Mouse (Mus musculus) midbrain, embryonic 14.5 days (tissue): ENCODE measurements around the gene Frmd4a. TPM values are rescaled to one million over a fixed set of nuclear protein-coding genes. Genes with fewer than 3 reads are reported as not detected.

Experiments
- ATAC-seq: fragments of 200-750 bp; cut with Nextera tagmentation; 2 replicates; pipeline ENCODE4 v1.8.0; 2017; ENCODE audit warnings: moderate number of reproducible peaks, moderate library complexity; ENCODE audit not compliant: low FRiP score, low TSS enrichment
- DNase-seq: peaks from one replicate; pipeline ENCODE4 v3.0.0-alpha.2; 2015
- H3K27ac ChIP-seq: fragments of 300-500 bp; sonication (generic); replicated peaks from 2 replicates; pipeline ENCODE4 v1.5.1; 2014; ENCODE audit warnings: mild to moderate bottlenecking, low read depth, low read length, moderate library complexity
- H3K27me3 ChIP-seq: fragments of 300-500 bp; sonication (generic); 2 replicates; pipeline ENCODE4 v1.6.1; 2014; ENCODE audit warnings: low read length, control low read depth, mixed read lengths; ENCODE audit not compliant: control insufficient read depth, insufficient read depth
- H3K36me3 ChIP-seq: fragments of 300-500 bp; sonication (generic); 2 replicates; pipeline ENCODE4 v1.6.1; 2014; ENCODE audit warnings: low read length, control low read depth; ENCODE audit not compliant: control insufficient read depth, insufficient read depth
- H3K4me1 ChIP-seq: fragments of 300-500 bp; sonication (generic); 2 replicates; pipeline ENCODE4 v1.6.1; 2014; ENCODE audit warnings: mild to moderate bottlenecking, antibody characterized with exemption, low read length, control low read depth; ENCODE audit not compliant: control insufficient read depth, insufficient read depth
- H3K4me2 ChIP-seq: fragments of 300-500 bp; sonication (generic); 2 replicates; pipeline ENCODE4 v1.6.1; 2014; ENCODE audit warnings: mild to moderate bottlenecking, low read length, moderate library complexity
- H3K4me3 ChIP-seq: fragments of 300-500 bp; sonication (generic); replicated peaks from 2 replicates; pipeline ENCODE4 v1.5.1; 2014; ENCODE audit warnings: low read depth, low read length
- H3K9ac ChIP-seq: fragments of 300-500 bp; sonication (generic); replicated peaks from 2 replicates; pipeline ENCODE4 v1.6.1; 2014; ENCODE audit warnings: mild to moderate bottlenecking, low read length, moderate library complexity
- H3K9me3 ChIP-seq: fragments of 300-500 bp; sonication (generic); 2 replicates; pipeline ENCODE4 v1.6.1; 2016; ENCODE audit warnings: low read length, control low read depth, mixed read lengths; ENCODE audit not compliant: control insufficient read depth
- WGBS: fragments of 180-500 bp; shearing (Covaris S2); extraction: QIAGEN DNeasy Blood & Tissue Kit; methylation state at CpG from one replicate; pipeline ENCODE4 v1.1.7; 2014; 5-methylcytosine and 5-hydroxymethylcytosine counted together
- polyA plus RNA-seq: library from polyadenylated mRNA; unstranded; fragments of >200 nt; fragmentation: Nextera tagmentation; extraction: Ambion mirVana; gene quantifications from 2 replicates; pipeline ENCODE4 v1.2.1, GENCODE M21; 2014

Frmd4a gene
- polyA plus RNA-seq, 1 experiment from 2014 or later, result 68.4 TPM

- H3K4me2 ChIP-seq, result no peak overlapping the region
- peak; percentile 24; the same call in 1 of the 2 replicates for ATAC-seq
- H3K4me1 ChIP-seq, result peaks cover 12% of the 10 kb centered on the region; the same call in 1 of the 2 replicates
- H3K9me3 ChIP-seq, result no peaks in the 10 kb centered on the region
- peak; percentile 51 for DNase-seq
- H3K9ac ChIP-seq, result no peak overlapping the region
- peaks cover 19% of the 10 kb centered on the region for H3K36me3 ChIP-seq
- peak overlapping the region; percentile 68 for H3K27ac ChIP-seq
- H3K27me3 ChIP-seq, result no peaks in the 10 kb centered on the region
- 36% methylated on average over 7 of the region's 7 CpGs for WGBS
- H3K4me3 ChIP-seq, result no peak overlapping the region
Observed at GRCm38 (mm10) chr2:4517553-4518125, 500.1 kb downstream of the Frmd4a start.

GRCm38 (mm10) chr2:4518549-4518948 is 501.0 kb downstream of the Frmd4a start:
- H3K36me3 ChIP-seq, result peaks cover 19% of the 10 kb centered on the region
- H3K4me3 ChIP-seq, result no peak overlapping the region
- H3K9ac ChIP-seq, result no peak overlapping the region

GRCm38 (mm10) chr2:4522769-4523487 is 505.4 kb downstream of the Frmd4a start:
- Histone ChIP-seq H3K36me3 (peaks cover 3% of the 10 kb centered on the region; the same call in 1 of the 2 replicates), H3K4me1 (0 out of 2 replicates have a peak, but pooled peaks cover 5% of the 10 kb centered on the region), H3K9ac (no peak overlapping the region), H3K27me3 (no peaks in the 10 kb centered on the region), H3K9me3 (no peaks in the 10 kb centered on the region), H3K4me3 (no peak overlapping the region), H3K27ac (peak overlapping the region; percentile 60), H3K4me2 (no peak overlapping the region)
- ATAC-seq (no peak; the same call in 1 of the 2 replicates), DNase-seq (peak; percentile 56)
- 41% methylated on average over 1 of the region's 1 CpGs for WGBS

More at GRCm38 (mm10) chr2:4518549-4518948, 501.0 kb downstream of the Frmd4a start:
- no peak overlapping the region for H3K4me2 ChIP-seq
- no peaks in the 10 kb centered on the region for H3K27me3 ChIP-seq
- no peak overlapping the region for H3K27ac ChIP-seq
- H3K9me3 ChIP-seq, result no peaks in the 10 kb centered on the region
- no peak for ATAC-seq
- DNase-seq, result no peak
- peaks cover 12% of the 10 kb centered on the region; the same call in 1 of the 2 replicates for H3K4me1 ChIP-seq

DNA sequence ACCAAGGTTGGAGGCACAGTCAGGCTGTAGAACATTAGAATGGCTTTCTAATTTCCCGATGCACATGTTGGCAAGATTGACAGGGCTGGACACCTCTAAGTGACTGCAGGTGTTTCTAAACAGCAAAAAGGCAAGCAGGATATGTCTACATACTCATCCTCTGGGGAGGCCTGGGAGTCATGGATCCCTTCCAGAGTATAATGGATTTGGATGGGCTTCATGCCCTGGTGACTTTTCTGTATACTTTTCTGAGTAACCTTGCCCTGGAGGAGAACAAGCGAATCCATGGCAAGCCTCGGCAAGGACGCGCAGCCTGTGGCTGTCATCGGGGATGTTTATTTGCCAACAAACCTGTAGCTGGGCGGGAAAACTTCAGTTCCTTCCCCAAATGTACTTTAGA is 509.6 kb downstream of the Frmd4a start:
- H3K36me3 ChIP-seq, result peaks cover 20% of the 10 kb centered on the region
- no peaks in the 10 kb centered on the region for H3K9me3 ChIP-seq
- no peak overlapping the region for H3K9ac ChIP-seq
- DNase-seq (no peak), ATAC-seq (no peak)
- no peaks in the 10 kb centered on the region for H3K27me3 ChIP-seq
- 0 out of 2 replicates have a peak, but pooled peaks cover 10% of the 10 kb centered on the region for H3K4me1 ChIP-seq
- H3K4me3 ChIP-seq, result no peak overlapping the region
- WGBS, result 45% methylated on average over 7 of the region's 7 CpGs
- H3K4me2 ChIP-seq, result no peak overlapping the region
- H3K27ac ChIP-seq, result no peak overlapping the region

DNA sequence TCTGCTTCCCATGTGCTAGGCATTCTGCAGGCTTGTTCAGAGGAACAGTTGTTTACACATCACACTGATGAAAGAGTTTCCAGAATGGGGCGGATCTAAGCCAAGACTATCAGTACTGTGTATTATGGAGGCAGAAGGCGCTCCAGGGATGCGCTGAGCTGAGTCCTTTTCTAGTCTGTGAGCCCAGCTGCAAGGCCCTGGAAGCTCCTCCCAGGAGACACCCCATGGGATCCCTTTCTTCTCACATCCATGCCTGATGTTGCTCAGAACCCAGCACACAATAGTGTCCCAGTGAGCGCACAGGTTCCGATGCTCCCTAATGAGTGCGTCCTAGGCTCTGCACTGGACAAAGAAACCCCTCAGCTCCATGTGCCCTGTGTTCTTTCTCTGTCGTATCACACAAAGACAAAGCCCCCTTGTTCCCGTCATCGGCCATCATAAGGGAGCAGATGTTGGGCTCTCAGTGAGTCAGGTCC is 511.8 kb downstream of the Frmd4a start:
- peak; percentile 45 for DNase-seq
- Histone ChIP-seq H3K4me2 (no peak overlapping the region), H3K36me3 (peaks cover 37% of the 10 kb centered on the region), H3K27me3 (no peaks in the 10 kb centered on the region), H3K4me1 (0 out of 2 replicates have a peak, but pooled peaks cover 10% of the 10 kb centered on the region), H3K9me3 (no peaks in the 10 kb centered on the region), H3K4me3 (no peak overlapping the region), H3K9ac (no peak overlapping the region), H3K27ac (peak overlapping the region; percentile 33)
- WGBS, result 32% methylated on average over 9 of the region's 9 CpGs
- peak; percentile 58; the same call in 1 of the 2 replicates for ATAC-seq

GRCm38 (mm10) chr2:4531533-4532197 is 514.1 kb downstream of the Frmd4a start:
- WGBS, result 96% methylated on average over 11 of the region's 11 CpGs
- H3K36me3 ChIP-seq, result peaks cover 59% of the 10 kb centered on the region
- no peak for DNase-seq

GRCm38 (mm10) chr2:4532198-4532568 is 514.7 kb downstream of the Frmd4a start:
- H3K36me3 ChIP-seq, result peaks cover 64% of the 10 kb centered on the region
- H3K4me2 ChIP-seq, result no peak overlapping the region
- H3K9me3 ChIP-seq, result no peaks in the 10 kb centered on the region
- H3K27ac ChIP-seq, result no peak overlapping the region
- H3K27me3 ChIP-seq, result no peaks in the 10 kb centered on the region
- DNase-seq (no peak), ATAC-seq (no peak)
- 0 out of 2 replicates have a peak, but pooled peaks cover 7% of the 10 kb centered on the region for H3K4me1 ChIP-seq
- no peak overlapping the region for H3K4me3 ChIP-seq
- 97% methylated on average over 5 of the region's 5 CpGs for WGBS
- no peak overlapping the region for H3K9ac ChIP-seq

More at GRCm38 (mm10) chr2:4531533-4532197, 514.1 kb downstream of the Frmd4a start:
- Histone ChIP-seq H3K27me3 (no peaks in the 10 kb centered on the region), H3K4me1 (0 out of 2 replicates have a peak, but pooled peaks cover 10% of the 10 kb centered on the region), H3K9me3 (no peaks in the 10 kb centered on the region), H3K4me2 (no peak overlapping the region), H3K27ac (no peak overlapping the region), H3K4me3 (no peak overlapping the region), H3K9ac (no peak overlapping the region)
- no peak for ATAC-seq

GRCm38 (mm10) chr2:4532945-4533344 is 515.4 kb downstream of the Frmd4a start:
- DNase-seq (no peak), ATAC-seq (no peak)
- H3K27ac ChIP-seq, result no peak overlapping the region
- H3K36me3 ChIP-seq, result peaks cover 68% of the 10 kb centered on the region
- 96% methylated on average over 6 of the region's 6 CpGs for WGBS
- H3K4me3 ChIP-seq, result no peak overlapping the region
- H3K4me2 ChIP-seq, result no peak overlapping the region
- H3K27me3 ChIP-seq, result no peaks in the 10 kb centered on the region
- H3K9ac ChIP-seq, result no peak overlapping the region
- H3K9me3 ChIP-seq, result no peaks in the 10 kb centered on the region
- H3K4me1 ChIP-seq, result 0 out of 2 replicates have a peak, but pooled peaks cover 6% of the 10 kb centered on the region
